ENCODE assay signal across 26 mouse cellular contexts in genomic region chr3:130273949-130274348, GRCm38 (mm10).
DNase-seq lines count a peak whose midpoint lies in the region; ATAC-seq and TF ChIP-seq lines count a peak whose summit lies in the region.
"Had no signal": no experiment of that assay in that cellular context is flagged by ENCODE, and none has a peak within 500 bp of the region (broad histone marks: within the 10 kb centered on the region; RNA-seq: fewer than 3 reads in every experiment).

No protein-coding gene starts in this region.

- H3K4me1 ChIP-seq in embryonic facial prominence, embryonic 10.5 days, result peaks cover 20% of the 10 kb centered on the region
- H3K4me1 ChIP-seq in embryonic facial prominence, embryonic 14.5 days (ENCODE audit: control insufficient read depth, insufficient read depth, low read length), result no peaks in the 10 kb centered on the region
- H3K4me1 ChIP-seq in limb, embryonic 12.5 days (replicated peaks), result no peaks in the 10 kb centered on the region
- 0 out of 2 replicates have a peak, but pooled peaks cover 5% of the 10 kb centered on the region for H3K4me1 ChIP-seq in midbrain, postnatal 0 days (ENCODE audit: insufficient read depth, low read length)
- H3K4me1 ChIP-seq: embryonic facial prominence, embryonic 15.5 days; heart, embryonic 13.5 days had no signal

- H3K27me3 ChIP-seq in embryonic facial prominence, embryonic 10.5 days (replicated peaks; ENCODE audit: low read depth, poor library complexity, severe bottlenecking), result no peaks in the 10 kb centered on the region
- no peaks in the 10 kb centered on the region for H3K27me3 ChIP-seq in embryonic facial prominence, embryonic 14.5 days (replicated peaks; ENCODE audit: control insufficient read depth, insufficient read depth, low read length)
- no peaks in the 10 kb centered on the region for H3K27me3 ChIP-seq in limb, embryonic 12.5 days
- H3K27me3 ChIP-seq in midbrain, postnatal 0 days (ENCODE audit: insufficient read depth, low read length), result no peaks in the 10 kb centered on the region
- H3K27me3 ChIP-seq: CH12.LX; embryonic facial prominence, embryonic 15.5 days; heart, embryonic 13.5 days; hindbrain, embryonic 12.5 days; Patski had no signal

- intact Hi-C loops in heart, postnatal 14 days (cut with DNase I), result no loop called here

- H3K9ac ChIP-seq in embryonic facial prominence, embryonic 14.5 days (ENCODE audit: low read depth, low read length), result no peak overlapping the region
- no peak overlapping the region for H3K9ac ChIP-seq in limb, embryonic 12.5 days (replicated peaks)
- no peak overlapping the region for H3K9ac ChIP-seq in midbrain, postnatal 0 days (replicated peaks; ENCODE audit: low read length, poor library complexity, severe bottlenecking)
- H3K9ac ChIP-seq: embryonic facial prominence, embryonic 15.5 days; heart, embryonic 13.5 days; hindbrain, embryonic 12.5 days had no signal

- peak overlapping the region; percentile 37; the same call in 1 of the 2 replicates for H3K27ac ChIP-seq in embryonic facial prominence, embryonic 10.5 days (replicated peaks)
- H3K27ac ChIP-seq in embryonic facial prominence, embryonic 14.5 days (replicated peaks; ENCODE audit: low read depth, low read length), result no peak overlapping the region
- H3K27ac ChIP-seq in limb, embryonic 12.5 days, result 0 out of 2 replicates have a peak overlapping the region, but pooled peaks have one; percentile 4
- no peak overlapping the region for H3K27ac ChIP-seq in midbrain, postnatal 0 days (ENCODE audit: low read depth, low read length)
- H3K27ac ChIP-seq: embryonic facial prominence, embryonic 15.5 days; forebrain, embryonic 10.5 days; heart, embryonic 13.5 days; hindbrain, embryonic 12.5 days had no signal

- H3K9me3 ChIP-seq in embryonic facial prominence, embryonic 10.5 days, result peaks cover 5% of the 10 kb centered on the region; the same call in 1 of the 2 replicates
- H3K9me3 ChIP-seq in embryonic facial prominence, embryonic 14.5 days (ENCODE audit: control insufficient read depth, low read length), result peaks cover 23% of the 10 kb centered on the region
- peaks cover 12% of the 10 kb centered on the region; the same call in 1 of the 2 replicates for H3K9me3 ChIP-seq in limb, embryonic 12.5 days
- H3K9me3 ChIP-seq in midbrain, postnatal 0 days (ENCODE audit: low read length), result no peaks in the 10 kb centered on the region
- H3K9me3 ChIP-seq: forebrain, embryonic 10.5 days; hindbrain, embryonic 12.5 days had no signal

- 58% methylated on average over 2 of the region's 2 CpGs for WGBS in embryonic facial prominence, embryonic 10.5 days
- 52% methylated on average over 2 of the region's 2 CpGs for WGBS in embryonic facial prominence, embryonic 14.5 days
- WGBS in limb, embryonic 12.5 days, result 30% methylated on average over 2 of the region's 2 CpGs
- 79% methylated on average over 2 of the region's 2 CpGs for WGBS in midbrain, postnatal 0 days

- no peak for TF ChIP-seq CTCF in midbrain, postnatal 0 days (IDR thresholded peaks at IDR 0.05)

- H3K4me3 ChIP-seq in embryonic facial prominence, embryonic 10.5 days, result no peak overlapping the region
- no peak overlapping the region for H3K4me3 ChIP-seq in embryonic facial prominence, embryonic 14.5 days (ENCODE audit: low read depth, low read length)
- H3K4me3 ChIP-seq in limb, embryonic 12.5 days (replicated peaks), result no peak overlapping the region
- H3K4me3 ChIP-seq in midbrain, postnatal 0 days (ENCODE audit: low read depth, low read length), result no peak overlapping the region
- H3K4me3 ChIP-seq: embryonic facial prominence, embryonic 15.5 days; erythroblast, embryonic 14.5 days; forebrain, embryonic 10.5 days; heart, embryonic 13.5 days; hindbrain, embryonic 12.5 days had no signal

- no peaks in the 10 kb centered on the region for H3K36me3 ChIP-seq in embryonic facial prominence, embryonic 10.5 days (replicated peaks)
- H3K36me3 ChIP-seq in embryonic facial prominence, embryonic 14.5 days (ENCODE audit: control insufficient read depth, insufficient read depth, low read length), result no peaks in the 10 kb centered on the region
- 0 out of 2 replicates have a peak, but pooled peaks cover 7% of the 10 kb centered on the region for H3K36me3 ChIP-seq in limb, embryonic 12.5 days
- no peaks in the 10 kb centered on the region for H3K36me3 ChIP-seq in midbrain, postnatal 0 days (ENCODE audit: insufficient read depth, low read length)
- H3K36me3 ChIP-seq: embryonic facial prominence, embryonic 15.5 days; forebrain, embryonic 10.5 days; hindbrain, embryonic 12.5 days had no signal

- peak; percentile 64 for DNase-seq in heart, adult 11 months
- DNase-seq in heart, postnatal 14 days, result no peak
- DNase-seq in embryonic facial prominence, embryonic 10.5 days (ENCODE audit: low spot score), result no peak
- peak; percentile 26 for DNase-seq in embryonic facial prominence, embryonic 14.5 days (ENCODE audit: low spot score)
- no peak for DNase-seq in midbrain, postnatal 0 days (ENCODE audit: low spot score)
- DNase-seq in left cerebral cortex, adult 11 months (ENCODE audit: low spot score), result no peak
- no peak for DNase-seq in frontal cortex, postnatal 14 days (ENCODE audit: low spot score in 2 of 2)
- DNase-seq: adrenal gland, postnatal 14 days; cerebellum, adult 11-12 months; cerebellum, adult 9-11 months; cerebellum, postnatal 36 days; gastrocnemius, postnatal 14 days; heart, postnatal 4 days; kidney, adult 11 months had no signal

- H3K4me2 ChIP-seq in embryonic facial prominence, embryonic 14.5 days (ENCODE audit: low read depth, low read length), result no peak overlapping the region
- no peak overlapping the region for H3K4me2 ChIP-seq in limb, embryonic 12.5 days
- H3K4me2 ChIP-seq in midbrain, postnatal 0 days (ENCODE audit: low read depth, low read length, poor library complexity, severe bottlenecking), result no peak overlapping the region
- H3K4me2 ChIP-seq: embryonic facial prominence, embryonic 15.5 days; heart, embryonic 13.5 days; hindbrain, embryonic 12.5 days had no signal

- ATAC-seq in embryonic facial prominence, embryonic 14.5 days (ENCODE audit: low read depth), result no peak
- no peak for ATAC-seq in limb, embryonic 12.5 days (ENCODE audit: insufficient number of reproducible peaks, insufficient read depth, low FRiP score, low TSS enrichment, low read depth)
- no peak for ATAC-seq in midbrain, postnatal 0 days (ENCODE audit: low FRiP score)
- ATAC-seq: activated CD4-positive, CD25-positive, alpha-beta regulatory T cell, adult 4 months; forebrain, embryonic 14.5 days; hindbrain, embryonic 16.5 days; inflammation-experienced regulatory T-cells, adult 6 months; Patski had no signal

Comparison
In these comparisons a context has a peak if more than half of its experiments do, and no peak if none do; other contexts are left out.
1. DNase-seq: peak in heart, adult 11 months (single experiment) and embryonic facial prominence, embryonic 14.5 days (single experiment); none in heart, postnatal 14 days (0 of 2), embryonic facial prominence, embryonic 10.5 days (single experiment), midbrain, postnatal 0 days (single experiment), left cerebral cortex, adult 11 months (single experiment) and frontal cortex, postnatal 14 days (0 of 2).
2. H3K27ac ChIP-seq: peak in embryonic facial prominence, embryonic 10.5 days (single experiment) and limb, embryonic 12.5 days (single experiment); none in embryonic facial prominence, embryonic 14.5 days (single experiment) and midbrain, postnatal 0 days (single experiment).